Mouse (Mus musculus) MEL-GATA-1-ER (cell line): ENCODE measurements around the gene Gm20479.

ENCODE experiments used
- DNase-seq: peaks from one replicate; pipeline ENCODE4 v3.0.0-alpha.2; 2012; ENCODE audit warnings: low read depth; ENCODE audit errors: extremely low read depth

Gene Gm20479

GRCm38 (mm10) chr7:27335011-27335720 lies 22.1 kb downstream of the Gm20479 start:
- no peak for DNase-seq

GRCm38 (mm10) chr7:27334405-27334911 lies 22.8 kb downstream of the Gm20479 start:
- no peak for DNase-seq

- no peak for DNase-seq
Observed at GRCm38 (mm10) chr7:27333316-27333941, 23.8 kb downstream of the Gm20479 start.

- peak; percentile 83 for DNase-seq
Observed at GRCm38 (mm10) chr7:27332353-27333199, 24.6 kb downstream of the Gm20479 start.

GRCm38 (mm10) chr7:27331854-27332253 lies 25.4 kb downstream of the Gm20479 start:
- DNase-seq, result peak; percentile 33

- DNase-seq, result no peak
Observed at GRCm38 (mm10) chr7:27331541-27331851, 25.7 kb downstream of the Gm20479 start.

GRCm38 (mm10) chr7:27330709-27331540 lies 26.3 kb downstream of the Gm20479 start:
- DNase-seq, result peak; percentile 81

GRCm38 (mm10) chr7:27329981-27330380 lies 27.2 kb downstream of the Gm20479 start:
- no peak for DNase-seq

GRCm38 (mm10) chr7:27329326-27329947 lies 27.8 kb downstream of the Gm20479 start:
- peak; percentile 61 for DNase-seq

GRCm38 (mm10) chr7:27328648-27329047 lies 28.6 kb downstream of the Gm20479 start:
- DNase-seq, result no peak

- DNase-seq, result no peak
Observed at GRCm38 (mm10) chr7:27328161-27328560, 29.1 kb downstream of the Gm20479 start.

- DNase-seq, result no peak
Observed at GRCm38 (mm10) chr7:27327500-27327899, 29.7 kb downstream of the Gm20479 start.

GRCm38 (mm10) chr7:27326101-27326880 lies 30.9 kb downstream of the Gm20479 start:
- DNase-seq, result no peak

GRCm38 (mm10) chr7:27325697-27326096 lies 31.5 kb downstream of the Gm20479 start:
- DNase-seq, result no peak

GRCm38 (mm10) chr7:27324928-27325327 lies 32.3 kb downstream of the Gm20479 start:
- DNase-seq, result no peak

GRCm38 (mm10) chr7:27324161-27324560 lies 33.1 kb downstream of the Gm20479 start:
- DNase-seq, result no peak

- DNase-seq, result no peak
Observed at GRCm38 (mm10) chr7:27323001-27323400, 34.2 kb downstream of the Gm20479 start.

GRCm38 (mm10) chr7:27322291-27322690 lies 34.9 kb downstream of the Gm20479 start:
- DNase-seq, result no peak

- DNase-seq, result no peak
Observed at GRCm38 (mm10) chr7:27319411-27319810, 37.8 kb downstream of the Gm20479 start.

- no peak for DNase-seq
Observed at GRCm38 (mm10) chr7:27315958-27316357, 41.3 kb downstream of the Gm20479 start.
